Mouse (Mus musculus) hindlimb bud, embryonic 11.5 days (tissue): ENCODE results near the gene Gm28553.
"Not testable (repeated sequence)": the region's sequence is repeated elsewhere in the genome, so short reads cannot be mapped to it uniquely, and the experiment has no call there.

Source experiments
- DNase-seq: peaks from one replicate; pipeline ENCODE4 v3.0.0-alpha.2; 2012; ENCODE audit warnings: low read depth, low spot score; ENCODE audit errors: extremely low spot score

Gene Gm28553

GRCm38 (mm10) chrY:48856197-48856596 is at the start of gene Gm28553:
TSS of gene Gm28553 (plus strand) at chrY:48856497.
- not testable (repeated sequence) for DNase-seq
